11 mouse cellular contexts compared by ENCODE assay signal in genomic region chr2:59806038-59806437, GRCm38 (mm10).
"Had no signal": no experiment of that assay in that cellular context is flagged by ENCODE, and none has a peak within 500 bp of the region (broad histone marks: within the 10 kb centered on the region; RNA-seq: fewer than 3 reads in every experiment).

No protein-coding gene starts in this region.

- ATAC-seq: intestine, postnatal 0 days; midbrain, embryonic 13.5 days had no signal

- H3K36me3 ChIP-seq: liver, embryonic 13.5 days; midbrain, embryonic 13.5 days had no signal

- DNase-seq: kidney, adult 9 months; layer of hippocampus, postnatal 36 days; liver, embryonic 13.5 days; lung, adult 2 months; lung, postnatal 14 days; lung, postnatal 4 days; thymus, adult 18-20 months; thymus, postnatal 36 days had no signal

- H3K4me3 ChIP-seq: left cerebral cortex, adult 2 months; liver, embryonic 13.5 days; midbrain, embryonic 13.5 days had no signal

- H3K9me3 ChIP-seq: liver, embryonic 13.5 days; midbrain, embryonic 13.5 days had no signal

- H3K9ac ChIP-seq: liver, embryonic 13.5 days; midbrain, embryonic 13.5 days had no signal

- H3K4me2 ChIP-seq: liver, embryonic 13.5 days; midbrain, embryonic 13.5 days had no signal

- H3K27ac ChIP-seq: left cerebral cortex, adult 2 months; liver, embryonic 13.5 days; midbrain, embryonic 13.5 days had no signal

- H3K27me3 ChIP-seq: liver, embryonic 13.5 days; midbrain, embryonic 13.5 days had no signal
